In genomic region chr4:47399824-47400223, GRCm38 (mm10) we compare ENCODE assay signal across 8 mouse cellular contexts. TPM values are rescaled to one million over a fixed set of nuclear protein-coding genes. Genes with fewer than 3 reads are reported as not detected.
A peak's percentile ranks its signal among the peaks of the same experiment; 100 is the strongest.
DNase-seq lines count a peak whose midpoint lies in the region; ATAC-seq and TF ChIP-seq lines count a peak whose summit lies in the region.

No protein-coding gene starts in this region.

- no peaks in the 10 kb centered on the region for H3K9me3 ChIP-seq in heart, embryonic 12.5 days (replicated peaks)

- no peak for TF ChIP-seq CTCF in thymus, adult 2 months (IDR thresholded peaks at IDR 0.05; ENCODE audit: borderline replicate concordance, control insufficient read depth, extremely low read depth, insufficient read depth, low read length, poor library complexity)

- H3K27ac ChIP-seq in heart, embryonic 12.5 days (ENCODE audit: poor library complexity, severe bottlenecking): no peak overlapping the region
- H3K27ac ChIP-seq in thymus, adult 2 months (ENCODE audit: control insufficient read depth, insufficient read depth, low read length): no peak overlapping the region

- H3K4me2 ChIP-seq in heart, embryonic 12.5 days: no peak overlapping the region

- H3K4me3 ChIP-seq in heart, embryonic 12.5 days: no peak overlapping the region
- H3K4me3 ChIP-seq in thymus, adult 2 months (ENCODE audit: control insufficient read depth, insufficient read depth, low read length): no peak overlapping the region

- DNase-seq in heart, adult 18-20 months: peak; percentile 18 to 59
- DNase-seq in thymus, adult 2 months: peak; percentile 24
- no peak for DNase-seq in thymus, adult 18-20 months
- peak; percentile 43 for DNase-seq in cerebellum, adult 9-10 months
- DNase-seq in layer of hippocampus, postnatal 10 days (ENCODE audit: low spot score in 2 of 2): peak; percentile 35 to 43
- DNase-seq in thymus, postnatal 25 days: peak; percentile 22
- no peak for DNase-seq in urinary bladder, adult 2 months (ENCODE audit: low spot score)

- H3K36me3 ChIP-seq in heart, embryonic 12.5 days: peaks cover 42% of the 10 kb centered on the region
- H3K36me3 ChIP-seq in thymus, adult 2 months (ENCODE audit: control insufficient read depth, insufficient read depth, low read length): peaks cover 65% of the 10 kb centered on the region

- no peaks in the 10 kb centered on the region for H3K27me3 ChIP-seq in heart, embryonic 12.5 days (replicated peaks)
- no peaks in the 10 kb centered on the region for H3K27me3 ChIP-seq in thymus, adult 2 months (ENCODE audit: control insufficient read depth, insufficient read depth, low read length)

- no peak for ATAC-seq in heart, embryonic 12.5 days (ENCODE audit: insufficient number of reproducible peaks, low FRiP score)

- TF ChIP-seq POLR2A in thymus, adult 2 months (IDR thresholded peaks at IDR 0.05; ENCODE audit: control insufficient read depth, extremely low read depth, insufficient read depth, low read length, poor library complexity): no peak

- no peak overlapping the region for H3K9ac ChIP-seq in heart, embryonic 12.5 days

- H3K4me1 ChIP-seq in heart, embryonic 12.5 days (replicated peaks): peaks cover 12% of the 10 kb centered on the region
- no peaks in the 10 kb centered on the region for H3K4me1 ChIP-seq in thymus, adult 2 months (replicated peaks; ENCODE audit: control insufficient read depth, insufficient read depth, low read length)

RNA-seq across cellular contexts. Expression of gene Tgfbr1, which starts 46.8 kb away (rescaled TPM):
- total RNA-seq in heart, adult 18-20 months (2021): 10 to 100 TPM; 13.6 to 14.9 TPM
- polyA plus RNA-seq in heart, embryonic 12.5 days (2016; fragmentation: Nextera tagmentation; extraction: Ambion mirVana): 51.7 and 54.7 TPM in 2 replicates
- polyA plus RNA-seq in thymus, adult 2 months (2012; rRNA removed): 13.2 and 17.8 TPM in 2 replicates
- 10 to 100 TPM; 24.3 to 26.8 TPM for total RNA-seq in layer of hippocampus, postnatal 10 days (2021)
- 29.0 TPM in 2 replicates for polyA plus RNA-seq in urinary bladder, adult 2 months (2012; rRNA removed)

Comparison
In these comparisons a context has a peak if more than half of its experiments do, and no peak if none do; other contexts are left out.
1. DNase-seq: peak in heart, adult 18-20 months (2 of 2), thymus, adult 2 months (single experiment), cerebellum, adult 9-10 months (single experiment), layer of hippocampus, postnatal 10 days (2 of 2) and thymus, postnatal 25 days (single experiment); none in thymus, adult 18-20 months (0 of 2) and urinary bladder, adult 2 months (single experiment).